In the genomic region with DNA sequence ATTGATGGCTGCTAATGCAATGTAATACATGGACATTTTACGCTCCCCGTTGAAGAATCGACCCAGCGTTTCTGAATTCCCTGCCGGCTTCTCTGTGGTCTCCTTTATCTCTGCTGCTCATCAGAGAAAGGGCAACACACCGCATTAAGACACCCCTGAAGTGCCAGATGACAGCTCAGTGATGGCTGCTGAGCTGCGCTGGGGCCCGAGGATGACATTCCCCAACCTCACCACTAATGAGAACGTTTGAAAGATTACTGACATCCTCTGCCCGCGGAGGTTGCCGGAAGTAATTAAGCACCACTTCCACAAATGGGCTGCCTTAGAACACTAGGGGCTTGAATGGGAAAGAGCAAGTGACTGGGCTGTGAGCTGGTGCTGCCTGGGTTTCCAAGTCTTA, we compare ENCODE assay signal across 11 mouse cellular contexts.
A peak's percentile ranks its signal among the peaks of the same experiment; 100 is the strongest.
DNase-seq lines count a peak whose midpoint lies in the region; ATAC-seq and TF ChIP-seq lines count a peak whose summit lies in the region.
"Had no signal": no experiment of that assay in that cellular context is flagged by ENCODE, and none has a peak within 500 bp of the region (broad histone marks: within the 10 kb centered on the region; RNA-seq: fewer than 3 reads in every experiment).

No protein-coding gene starts in this region.

- no peak overlapping the region for H3K9ac ChIP-seq in lung, embryonic 14.5 days
- H3K9ac ChIP-seq in lung, postnatal 0 days (replicated peaks; ENCODE audit: low read depth) = no peak overlapping the region
- H3K9ac ChIP-seq in forebrain, embryonic 14.5 days (ENCODE audit: low read length) = no peak overlapping the region
- H3K9ac ChIP-seq: intestine, embryonic 15.5 days had no signal

- H3K36me3 ChIP-seq in lung, embryonic 14.5 days (ENCODE audit: insufficient read depth) = no peaks in the 10 kb centered on the region
- no peaks in the 10 kb centered on the region for H3K36me3 ChIP-seq in lung, postnatal 0 days (ENCODE audit: insufficient read depth, low read length)
- no peaks in the 10 kb centered on the region for H3K36me3 ChIP-seq in forebrain, embryonic 14.5 days (ENCODE audit: control insufficient read depth, insufficient read depth, low read length)
- H3K36me3 ChIP-seq: intestine, embryonic 15.5 days had no signal

- no peak overlapping the region for H3K27ac ChIP-seq in lung, embryonic 14.5 days (ENCODE audit: low read depth)
- H3K27ac ChIP-seq in lung, postnatal 0 days (ENCODE audit: low read length) = no peak overlapping the region
- peak overlapping the region; percentile 41; the same call in 1 of the 2 replicates for H3K27ac ChIP-seq in forebrain, embryonic 14.5 days (ENCODE audit: low read depth, low read length)
- H3K27ac ChIP-seq: intestine, embryonic 15.5 days had no signal

- TF ChIP-seq CTCF in lung, embryonic 14.5 days (IDR thresholded peaks at IDR 0.05; ENCODE audit: low read depth) = no peak
- TF ChIP-seq CTCF in lung, postnatal 0 days (IDR thresholded peaks at IDR 0.05) = no peak

- no peak overlapping the region for H3K4me2 ChIP-seq in lung, embryonic 14.5 days
- no peak overlapping the region for H3K4me2 ChIP-seq in lung, postnatal 0 days (replicated peaks; ENCODE audit: low read depth, low read length)
- H3K4me2 ChIP-seq in forebrain, embryonic 14.5 days (ENCODE audit: low read length) = no peak overlapping the region
- H3K4me2 ChIP-seq: intestine, embryonic 15.5 days had no signal

- TF ChIP-seq EP300 in lung, postnatal 0 days (IDR thresholded peaks at IDR 0.05) = no peak

- H3K9me3 ChIP-seq in lung, embryonic 14.5 days (ENCODE audit: low read depth, low read length) = no peaks in the 10 kb centered on the region
- no peaks in the 10 kb centered on the region for H3K9me3 ChIP-seq in lung, postnatal 0 days (ENCODE audit: low read length)
- H3K9me3 ChIP-seq in forebrain, embryonic 14.5 days (replicated peaks; ENCODE audit: control insufficient read depth, low read length) = no peaks in the 10 kb centered on the region
- H3K9me3 ChIP-seq: intestine, embryonic 15.5 days had no signal

- no peak overlapping the region for H3K4me3 ChIP-seq in lung, embryonic 14.5 days (ENCODE audit: low read depth, low read length)
- no peak overlapping the region for H3K4me3 ChIP-seq in lung, postnatal 0 days (ENCODE audit: low read depth, low read length)
- no peak overlapping the region for H3K4me3 ChIP-seq in forebrain, embryonic 14.5 days (ENCODE audit: low read depth, low read length)
- H3K4me3 ChIP-seq: intestine, embryonic 15.5 days had no signal

- H3K4me1 ChIP-seq in lung, embryonic 14.5 days (ENCODE audit: insufficient read depth) = no peaks in the 10 kb centered on the region
- H3K4me1 ChIP-seq in lung, postnatal 0 days (ENCODE audit: insufficient read depth, low read depth, low read length) = no peaks in the 10 kb centered on the region
- peaks cover 15% of the 10 kb centered on the region for H3K4me1 ChIP-seq in forebrain, embryonic 14.5 days (ENCODE audit: control insufficient read depth, insufficient read depth, low read length)
- H3K4me1 ChIP-seq: intestine, embryonic 15.5 days had no signal

- 19% methylated on average over 12 of the region's 12 CpGs for WGBS in lung, embryonic 14.5 days
- WGBS in lung, postnatal 0 days = 17% methylated on average over 12 of the region's 12 CpGs
- 23% methylated on average over 12 of the region's 12 CpGs for WGBS in forebrain, embryonic 14.5 days

- no peak for ATAC-seq in lung, embryonic 14.5 days (ENCODE audit: insufficient read depth)
- ATAC-seq in lung, postnatal 0 days = no peak
- ATAC-seq in forebrain, embryonic 14.5 days = peak; percentile 36; the same call in 1 of the 2 replicates
- ATAC-seq in megakaryocyte progenitor cell, adult 5-6 weeks (replicated peaks; ENCODE audit: poor library complexity) = peak; percentile 27; the same call in 1 of the 2 replicates
- ATAC-seq: intestine, embryonic 15.5 days had no signal

- 0 out of 2 replicates have a peak, but pooled peaks cover 2% of the 10 kb centered on the region for H3K27me3 ChIP-seq in lung, embryonic 14.5 days (ENCODE audit: insufficient read depth, low read length)
- H3K27me3 ChIP-seq in lung, postnatal 0 days (replicated peaks; ENCODE audit: insufficient read depth, low read length) = no peaks in the 10 kb centered on the region
- no peaks in the 10 kb centered on the region for H3K27me3 ChIP-seq in forebrain, embryonic 14.5 days (replicated peaks; ENCODE audit: control insufficient read depth, insufficient read depth, low read length)
- H3K27me3 ChIP-seq: intestine, embryonic 15.5 days had no signal

- peak; percentile 6 for DNase-seq in lung, embryonic 14.5 days
- no peak for DNase-seq in lung, postnatal 0 days (ENCODE audit: low spot score)
- DNase-seq in forebrain, embryonic 14.5 days (ENCODE audit: low spot score) = peak; percentile 55
- peak; percentile 59 for DNase-seq in retina, embryonic 14.5 days (ENCODE audit: low spot score)
- DNase-seq in right cerebral cortex, postnatal 36 days (ENCODE audit: low spot score in 2 of 2) = no peak
- no peak for DNase-seq in lung, postnatal 10 days
- DNase-seq in cerebellum, adult 11-12 months = no peak
- DNase-seq: cerebellum, postnatal 14 days; layer of hippocampus, adult 9-11 months had no signal

Comparison
In these comparisons a context has a peak if more than half of its experiments do, and no peak if none do; other contexts are left out.
1. DNase-seq: peak in lung, embryonic 14.5 days (single experiment), forebrain, embryonic 14.5 days (single experiment) and retina, embryonic 14.5 days (single experiment); none in lung, postnatal 0 days (single experiment), right cerebral cortex, postnatal 36 days (0 of 2), lung, postnatal 10 days (single experiment) and cerebellum, adult 11-12 months (single experiment).
2. ATAC-seq: peak in forebrain, embryonic 14.5 days (single experiment) and megakaryocyte progenitor cell, adult 5-6 weeks (single experiment); none in lung, embryonic 14.5 days (single experiment) and lung, postnatal 0 days (single experiment).